Mouse (Mus musculus) CD8-positive naive resting alpha-beta T cell, adult 2 months (primary cell): ENCODE data around the gene Adamtsl3.

Experiments
- DNase-seq, 2 experiments: peaks; one replicate each; pipeline ENCODE4 v3.0.0; 2022; ENCODE audit warnings: low read depth in 2 of 2, low spot score in 2 of 2

The Adamtsl3 gene

GRCm38 (mm10) chr7:82497064-82497463, 161.6 kb downstream of the Adamtsl3 start:
- DNase-seq: no peak

- no peak for DNase-seq
These were observed 165.8 kb downstream of the Adamtsl3 start for GRCm38 (mm10) chr7:82501306-82501705.

GRCm38 (mm10) chr7:82502511-82502910, 167.0 kb downstream of the Adamtsl3 start:
- DNase-seq: no peak

GRCm38 (mm10) chr7:82504101-82504500, 168.6 kb downstream of the Adamtsl3 start:
- no peak for DNase-seq

- DNase-seq: no peak
These were observed 195.1 kb downstream of the Adamtsl3 start for GRCm38 (mm10) chr7:82530583-82530982.

GRCm38 (mm10) chr7:82531376-82531775, 195.9 kb downstream of the Adamtsl3 start:
- no peak for DNase-seq

- DNase-seq: no peak
These were observed 197.7 kb downstream of the Adamtsl3 start for GRCm38 (mm10) chr7:82533188-82533587.

GRCm38 (mm10) chr7:82533747-82534504, 198.4 kb downstream of the Adamtsl3 start:
- DNase-seq: no peak

GRCm38 (mm10) chr7:82544390-82544919, 209.0 kb downstream of the Adamtsl3 start:
- no peak for DNase-seq

- no peak for DNase-seq
These were observed 216.5 kb downstream of the Adamtsl3 start for GRCm38 (mm10) chr7:82552005-82552404.

- DNase-seq: no peak
These were observed 220.3 kb downstream of the Adamtsl3 start for GRCm38 (mm10) chr7:82555803-82556202.

GRCm38 (mm10) chr7:82556417-82556816, 220.9 kb downstream of the Adamtsl3 start:
- DNase-seq: no peak

GRCm38 (mm10) chr7:82557111-82557510, 221.6 kb downstream of the Adamtsl3 start:
- no peak for DNase-seq

GRCm38 (mm10) chr7:82566688-82567087, 231.2 kb downstream of the Adamtsl3 start:
- no peak for DNase-seq

- DNase-seq: no peak
These were observed 232.3 kb downstream of the Adamtsl3 start for GRCm38 (mm10) chr7:82567811-82568210.

GRCm38 (mm10) chr7:82572981-82573380, 237.5 kb downstream of the Adamtsl3 start:
- DNase-seq: no peak

- DNase-seq: no peak
These were observed 244.5 kb downstream of the Adamtsl3 start for GRCm38 (mm10) chr7:82580007-82580406.

GRCm38 (mm10) chr7:82581802-82582201, 246.3 kb downstream of the Adamtsl3 start:
- no peak for DNase-seq

GRCm38 (mm10) chr7:82582534-82582933, 247.0 kb downstream of the Adamtsl3 start:
- DNase-seq: no peak

- DNase-seq: no peak
These were observed 255.4 kb downstream of the Adamtsl3 start for GRCm38 (mm10) chr7:82590931-82591330.

- DNase-seq: no peak
These were observed 266.5 kb downstream of the Adamtsl3 start for GRCm38 (mm10) chr7:82602008-82602407.

- DNase-seq: no peak
These were observed 269.9 kb downstream of the Adamtsl3 start for GRCm38 (mm10) chr7:82605425-82605824.

- DNase-seq: no peak
These were observed 274.1 kb downstream of the Adamtsl3 start for GRCm38 (mm10) chr7:82609629-82610028.
